Mouse (Mus musculus): ENCODE results near the gene Vps13a. TPM values are rescaled to one million over a fixed set of nuclear protein-coding genes. Genes with fewer than 3 reads are reported as not detected.

Gene Vps13a
- polyA plus RNA-seq (2015; fragmentation: Nextera tagmentation; extraction: Ambion mirVana): 5.6 and 5.8 TPM in 2 replicates

GRCm38 (mm10) chr19:16780790-16781384 is at the start of gene Vps13a:
Gene Vps13a (minus strand): TSS chr19:16780933.
- peaks cover 3% of the 10 kb centered on the region; the same call in 1 of the 2 replicates for H3K27me3 ChIP-seq (ENCODE audit: control insufficient read depth, insufficient read depth, low read depth, low read length)
- under 1% methylated on average over 67 of the region's 67 CpGs for WGBS (ENCODE audit: insufficient replicate concordance)
- peak; percentile 97 for ATAC-seq (ENCODE audit: low read depth)

DNA sequence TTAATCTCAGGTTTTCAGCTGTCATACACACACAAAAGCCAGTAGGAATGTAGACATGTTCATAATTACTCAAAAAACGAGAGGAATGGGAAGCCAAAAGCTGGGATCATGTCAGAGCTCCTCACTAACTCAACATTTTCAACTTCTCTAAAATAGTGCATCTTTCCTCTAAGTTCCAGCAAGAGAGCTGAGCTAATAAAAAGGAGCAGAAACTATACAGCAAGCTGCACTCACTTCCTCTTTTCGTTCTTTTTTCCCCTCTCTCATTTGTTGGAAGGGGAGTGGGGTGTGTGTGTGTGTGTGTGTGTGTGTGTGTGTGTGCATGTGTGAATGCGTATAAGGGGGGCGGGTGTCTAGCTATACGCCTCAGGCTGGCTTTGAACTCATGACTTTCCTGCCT is 46.9 kb upstream of the Vps13a start:
- H3K9me3 ChIP-seq (replicated peaks; ENCODE audit: control insufficient read depth, low read length): no peaks in the 10 kb centered on the region
- H3K27ac ChIP-seq (ENCODE audit: low read length): no peak overlapping the region
- H3K4me1 ChIP-seq (ENCODE audit: control insufficient read depth, low read depth, low read length): no peaks in the 10 kb centered on the region
- no peak overlapping the region for H3K4me3 ChIP-seq (ENCODE audit: low read depth, low read length)
- no peak overlapping the region for H3K4me2 ChIP-seq (ENCODE audit: low read depth, low read length)
- no peaks in the 10 kb centered on the region for H3K27me3 ChIP-seq (ENCODE audit: control insufficient read depth, insufficient read depth, low read depth, low read length)
- no peak overlapping the region for H3K9ac ChIP-seq (ENCODE audit: low read depth, low read length)
- no peak for ATAC-seq (ENCODE audit: low read depth)
- 38% methylated on average over 5 of the region's 5 CpGs for WGBS (ENCODE audit: insufficient replicate concordance)
- H3K36me3 ChIP-seq (ENCODE audit: control insufficient read depth, insufficient read depth): no peaks in the 10 kb centered on the region

More at GRCm38 (mm10) chr19:16780790-16781384, at the start of gene Vps13a:
- no peaks in the 10 kb centered on the region for H3K9me3 ChIP-seq (replicated peaks; ENCODE audit: control insufficient read depth, low read length)
- peak within 1 kb of the TSS; percentile 81 for H3K4me3 ChIP-seq (ENCODE audit: low read depth, low read length)
- H3K36me3 ChIP-seq (ENCODE audit: control insufficient read depth, insufficient read depth): no peaks in the 10 kb centered on the region
- H3K27ac ChIP-seq (ENCODE audit: low read length): peak within 1 kb of the TSS; percentile 86
- H3K9ac ChIP-seq (ENCODE audit: low read depth, low read length): peak within 1 kb of the TSS; percentile 89
- peak within 1 kb of the TSS; percentile 96 for H3K4me2 ChIP-seq (ENCODE audit: low read depth, low read length)
- H3K4me1 ChIP-seq (ENCODE audit: control insufficient read depth, low read depth, low read length): peaks cover 23% of the 10 kb centered on the region

- Histone ChIP-seq H3K9me3 (replicated peaks; ENCODE audit: control insufficient read depth, low read length) (no peaks in the 10 kb centered on the region), H3K4me3 (ENCODE audit: low read depth, low read length) (no peak overlapping the region), H3K36me3 (ENCODE audit: control insufficient read depth, insufficient read depth) (no peaks in the 10 kb centered on the region), H3K9ac (ENCODE audit: low read depth, low read length) (no peak overlapping the region), H3K27me3 (ENCODE audit: control insufficient read depth, insufficient read depth, low read depth, low read length) (no peaks in the 10 kb centered on the region), H3K27ac (ENCODE audit: low read length) (no peak overlapping the region), H3K4me2 (ENCODE audit: low read depth, low read length) (no peak overlapping the region), H3K4me1 (ENCODE audit: control insufficient read depth, low read depth, low read length) (no peaks in the 10 kb centered on the region)
- 67% methylated on average over 5 of the region's 5 CpGs for WGBS (ENCODE audit: insufficient replicate concordance)
- ATAC-seq (ENCODE audit: low read depth): no peak
These were observed 44.5 kb upstream of the Vps13a start for GRCm38 (mm10) chr19:16825228-16825627.

GRCm38 (mm10) chr19:16814848-16815247 is 34.1 kb upstream of the Vps13a start:
- no peaks in the 10 kb centered on the region for H3K36me3 ChIP-seq (ENCODE audit: control insufficient read depth, insufficient read depth)
- no peak overlapping the region for H3K4me3 ChIP-seq (ENCODE audit: low read depth, low read length)
- no peak overlapping the region for H3K27ac ChIP-seq (ENCODE audit: low read length)
- no peaks in the 10 kb centered on the region for H3K9me3 ChIP-seq (replicated peaks; ENCODE audit: control insufficient read depth, low read length)
- no peaks in the 10 kb centered on the region for H3K27me3 ChIP-seq (ENCODE audit: control insufficient read depth, insufficient read depth, low read depth, low read length)
- no peak overlapping the region for H3K4me2 ChIP-seq (ENCODE audit: low read depth, low read length)
- no peaks in the 10 kb centered on the region for H3K4me1 ChIP-seq (ENCODE audit: control insufficient read depth, low read depth, low read length)
- H3K9ac ChIP-seq (ENCODE audit: low read depth, low read length): no peak overlapping the region
- no peak for ATAC-seq (ENCODE audit: low read depth)
- WGBS (ENCODE audit: insufficient replicate concordance): 17% methylated on average over 5 of the region's 5 CpGs

DNA sequence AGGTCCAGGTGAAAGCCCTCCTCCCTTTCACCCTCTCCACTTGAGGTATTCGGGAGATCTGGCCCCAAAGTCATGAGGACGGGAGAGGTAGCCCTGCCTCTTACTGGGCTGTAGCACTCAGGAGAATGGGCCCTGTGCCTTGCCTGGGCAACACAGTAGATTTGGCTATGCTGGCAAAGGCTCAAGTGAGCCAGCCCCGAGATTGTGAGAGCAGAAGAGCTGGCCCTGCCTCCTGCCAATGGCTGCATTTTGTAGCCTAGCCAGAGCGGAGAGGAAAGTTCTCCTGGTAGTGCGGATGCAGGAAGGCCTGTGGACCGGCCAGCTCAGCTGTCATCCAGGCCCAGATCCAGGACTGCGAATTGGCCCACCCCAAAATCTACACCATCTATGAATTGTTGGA is 32.6 kb upstream of the Vps13a start:
- 68% methylated on average over 7 of the region's 7 CpGs for WGBS (ENCODE audit: insufficient replicate concordance)
- H3K27me3 ChIP-seq (ENCODE audit: control insufficient read depth, insufficient read depth, low read depth, low read length): no peaks in the 10 kb centered on the region

DNA sequence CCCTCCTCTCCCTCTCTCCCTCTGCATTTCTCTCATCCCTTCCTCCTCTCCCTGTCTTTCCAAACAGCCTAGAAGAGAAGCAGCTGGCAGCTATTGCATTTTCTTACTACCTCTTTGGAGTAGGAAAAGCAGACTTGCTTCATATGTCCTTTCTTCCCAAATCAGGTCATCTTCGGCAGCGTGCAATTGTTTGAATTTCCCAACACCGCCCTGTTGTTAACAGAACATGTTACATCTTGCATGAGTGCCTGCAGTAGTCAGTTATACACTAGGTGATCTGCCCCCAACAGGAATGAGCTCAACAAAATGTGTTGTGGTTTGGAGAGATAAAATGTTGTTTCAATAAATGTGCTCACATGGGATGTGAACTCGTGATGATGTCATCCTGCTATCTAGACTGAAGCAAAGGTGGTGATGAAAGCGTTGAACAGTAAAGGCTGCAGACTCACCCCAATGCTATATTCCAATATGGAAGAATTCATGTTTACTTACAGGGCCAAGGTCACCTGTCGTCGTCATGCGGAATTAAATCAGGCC is 31.4 kb upstream of the Vps13a start:
- Histone ChIP-seq H3K27ac (ENCODE audit: low read length) (no peak overlapping the region), H3K27me3 (ENCODE audit: control insufficient read depth, insufficient read depth, low read depth, low read length) (no peaks in the 10 kb centered on the region), H3K36me3 (ENCODE audit: control insufficient read depth, insufficient read depth) (no peaks in the 10 kb centered on the region), H3K9ac (ENCODE audit: low read depth, low read length) (no peak overlapping the region), H3K4me2 (ENCODE audit: low read depth, low read length) (no peak overlapping the region), H3K4me1 (ENCODE audit: control insufficient read depth, low read depth, low read length) (no peaks in the 10 kb centered on the region), H3K9me3 (replicated peaks; ENCODE audit: control insufficient read depth, low read length) (no peaks in the 10 kb centered on the region), H3K4me3 (ENCODE audit: low read depth, low read length) (no peak overlapping the region)
- ATAC-seq (ENCODE audit: low read depth): no peak; the same call in 1 of the 2 replicates
- 58% methylated on average over 8 of the region's 8 CpGs for WGBS (ENCODE audit: insufficient replicate concordance)

More for the DNA sequence above, 32.6 kb upstream of the Vps13a start:
- Histone ChIP-seq H3K36me3 (ENCODE audit: control insufficient read depth, insufficient read depth) (no peaks in the 10 kb centered on the region), H3K4me2 (ENCODE audit: low read depth, low read length) (no peak overlapping the region), H3K9me3 (replicated peaks; ENCODE audit: control insufficient read depth, low read length) (no peaks in the 10 kb centered on the region), H3K4me3 (ENCODE audit: low read depth, low read length) (no peak overlapping the region), H3K27ac (ENCODE audit: low read length) (no peak overlapping the region), H3K9ac (ENCODE audit: low read depth, low read length) (no peak overlapping the region), H3K4me1 (ENCODE audit: control insufficient read depth, low read depth, low read length) (no peaks in the 10 kb centered on the region)
- no peak for ATAC-seq (ENCODE audit: low read depth)

GRCm38 (mm10) chr19:16805102-16805501 is 24.4 kb upstream of the Vps13a start:
- no peak overlapping the region for H3K27ac ChIP-seq (ENCODE audit: low read length)
- H3K4me3 ChIP-seq (ENCODE audit: low read depth, low read length): no peak overlapping the region
- no peak overlapping the region for H3K9ac ChIP-seq (ENCODE audit: low read depth, low read length)
- peaks cover 7% of the 10 kb centered on the region for H3K4me1 ChIP-seq (ENCODE audit: control insufficient read depth, low read depth, low read length)
- H3K36me3 ChIP-seq (ENCODE audit: control insufficient read depth, insufficient read depth): no peaks in the 10 kb centered on the region
- ATAC-seq (ENCODE audit: low read depth): no peak
- WGBS (ENCODE audit: insufficient replicate concordance): 45% methylated on average over 3 of the region's 3 CpGs
- no peaks in the 10 kb centered on the region for H3K27me3 ChIP-seq (ENCODE audit: control insufficient read depth, insufficient read depth, low read depth, low read length)
- H3K4me2 ChIP-seq (ENCODE audit: low read depth, low read length): no peak overlapping the region
- H3K9me3 ChIP-seq (replicated peaks; ENCODE audit: control insufficient read depth, low read length): no peaks in the 10 kb centered on the region

GRCm38 (mm10) chr19:16804578-16804977 is 23.8 kb upstream of the Vps13a start:
- Histone ChIP-seq H3K4me2 (ENCODE audit: low read depth, low read length) (no peak overlapping the region), H3K27me3 (ENCODE audit: control insufficient read depth, insufficient read depth, low read depth, low read length) (no peaks in the 10 kb centered on the region), H3K4me1 (ENCODE audit: control insufficient read depth, low read depth, low read length) (peaks cover 7% of the 10 kb centered on the region), H3K4me3 (ENCODE audit: low read depth, low read length) (no peak overlapping the region), H3K9me3 (replicated peaks; ENCODE audit: control insufficient read depth, low read length) (no peaks in the 10 kb centered on the region), H3K9ac (ENCODE audit: low read depth, low read length) (no peak overlapping the region), H3K36me3 (ENCODE audit: control insufficient read depth, insufficient read depth) (no peaks in the 10 kb centered on the region), H3K27ac (ENCODE audit: low read length) (no peak overlapping the region)
- ATAC-seq (ENCODE audit: low read depth): peak; percentile 76
- WGBS (ENCODE audit: insufficient replicate concordance): 13% methylated on average over 4 of the region's 11 CpGs

- Histone ChIP-seq H3K9me3 (replicated peaks; ENCODE audit: control insufficient read depth, low read length) (no peaks in the 10 kb centered on the region), H3K36me3 (ENCODE audit: control insufficient read depth, insufficient read depth) (no peaks in the 10 kb centered on the region), H3K27ac (ENCODE audit: low read length) (no peak overlapping the region), H3K27me3 (ENCODE audit: control insufficient read depth, insufficient read depth, low read depth, low read length) (no peaks in the 10 kb centered on the region), H3K4me1 (ENCODE audit: control insufficient read depth, low read depth, low read length) (peaks cover 7% of the 10 kb centered on the region), H3K4me2 (ENCODE audit: low read depth, low read length) (no peak overlapping the region), H3K4me3 (ENCODE audit: low read depth, low read length) (no peak overlapping the region), H3K9ac (ENCODE audit: low read depth, low read length) (no peak overlapping the region)
- ATAC-seq (ENCODE audit: low read depth): no peak
- 5% methylated on average over 3 of the region's 3 CpGs for WGBS (ENCODE audit: insufficient replicate concordance)
These were observed 22.0 kb upstream of the Vps13a start for GRCm38 (mm10) chr19:16802707-16803106.

Data from liver, embryonic 16.5 days (tissue).